ENCODE assay signal across 20 mouse cellular contexts in the genomic region with DNA sequence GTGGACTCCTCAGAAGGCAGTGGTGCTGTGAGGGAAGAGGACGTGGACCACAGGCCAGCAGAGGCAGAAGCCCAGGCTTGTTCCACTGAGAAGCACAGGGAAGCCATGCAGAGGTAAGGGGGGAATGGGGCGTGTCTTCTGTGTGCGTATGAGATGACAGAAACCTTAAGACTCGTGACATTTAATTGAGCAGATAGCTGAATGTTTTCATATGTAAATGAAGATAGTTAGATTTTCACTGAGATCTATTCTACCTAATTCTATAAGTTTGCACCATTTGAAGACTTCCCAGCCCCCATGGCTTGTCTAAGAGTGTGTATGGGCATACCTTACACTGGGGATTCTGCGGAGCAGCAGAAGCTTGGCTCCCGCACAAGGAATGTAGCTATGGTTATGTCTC. TPM values are rescaled to one million over a fixed set of nuclear protein-coding genes. Genes with fewer than 3 reads are reported as not detected.
"Had no signal": no experiment of that assay in that cellular context is flagged by ENCODE, and none has a peak within 500 bp of the region (broad histone marks: within the 10 kb centered on the region; RNA-seq: fewer than 3 reads in every experiment).

No protein-coding gene starts in this region.

- H3K27me3 ChIP-seq: heart, embryonic 12.5 days; hindbrain, embryonic 12.5 days; intestine, embryonic 15.5 days; limb, embryonic 12.5 days had no signal

- H3K4me3 ChIP-seq: gastrocnemius, adult 2 months; heart, embryonic 10.5 days; heart, embryonic 12.5 days; hindbrain, embryonic 10.5 days; hindbrain, embryonic 12.5 days; intestine, embryonic 15.5 days; layer of hippocampus, adult 2 months; left cerebral cortex, adult 2 months; limb, embryonic 10.5 days; limb, embryonic 12.5 days had no signal

- H3K27ac ChIP-seq: gastrocnemius, adult 2 months; heart, embryonic 10.5 days; hindbrain, embryonic 10.5 days; hindbrain, embryonic 12.5 days; hindbrain, embryonic 14.5 days; intestine, embryonic 15.5 days; layer of hippocampus, adult 2 months; left cerebral cortex, adult 2 months; limb, embryonic 10.5 days; limb, embryonic 12.5 days; liver, embryonic 14.5 days had no signal

- DNase-seq: gastrocnemius, adult 2 months; gastrocnemius, postnatal 10 days; gastrocnemius, postnatal 25 days; kidney, adult 8-10 months; layer of hippocampus, adult 9-11 months; liver had no signal

RNA-seq across cellular contexts. Expression of gene Cfap77, which starts 10.9 kb away (rescaled TPM):
- total RNA-seq: gastrocnemius, adult 2 months; gastrocnemius, postnatal 10 days; gastrocnemius, postnatal 25 days; heart, adult 8-10 months; heart, postnatal 10 days; heart, postnatal 25 days had no signal
